Mouse (Mus musculus) G1E (cell line): ENCODE measurements around the gene Snx7. TPM values are rescaled to one million over a fixed set of nuclear protein-coding genes. Genes with fewer than 3 reads are reported as not detected.

Source experiments
- ATAC-seq: 2 replicates; pipeline ENCODE4 v1.8.0; 2016; ENCODE audit warnings: mild to moderate bottlenecking; ENCODE audit not compliant: insufficient number of reproducible peaks, poor library complexity, low FRiP score, severe bottlenecking; ENCODE audit errors: extremely low read depth
- DNase-seq: peaks from one replicate; pipeline ENCODE4 v3.0.0; 2012; ENCODE audit warnings: low spot score
- H3K27me3 ChIP-seq: 2 replicates; pipeline ENCODE4 v1.6.1; 2012; ENCODE audit warnings: mild to moderate bottlenecking, low read length, inconsistent platforms; ENCODE audit not compliant: insufficient read depth
- H3K36me3 ChIP-seq: replicated peaks from 2 replicates; pipeline ENCODE3; 2012; ENCODE audit warnings: mild to moderate bottlenecking, inconsistent platforms
- H3K4me1 ChIP-seq: 2 replicates; pipeline ENCODE4 v1.6.1; 2012; ENCODE audit warnings: low read depth, low read length, inconsistent platforms, mixed read lengths; ENCODE audit not compliant: insufficient read depth
- H3K4me3 ChIP-seq: 2 replicates; pipeline ENCODE4 v1.5.1; 2012; ENCODE audit warnings: low read depth, mild to moderate bottlenecking, inconsistent platforms, low read length, moderate library complexity, mixed read lengths
- H3K9me3 ChIP-seq: replicated peaks from 2 replicates; pipeline ENCODE4 v1.6.1; 2012; ENCODE audit warnings: inconsistent platforms
- CTCF ChIP-seq: IDR thresholded peaks from 2 replicates; pipeline ENCODE4 v1.5.1; 2012; ENCODE audit warnings: low read depth, low read length, inconsistent platforms, mixed read lengths
- GATA1 ChIP-seq: IDR thresholded peaks from 2 replicates; pipeline ENCODE4 v1.6.1; 2012; ENCODE audit warnings: borderline replicate concordance, low read length, inconsistent platforms, mixed read lengths
- GATA2 ChIP-seq: IDR thresholded peaks from 2 replicates; pipeline ENCODE4 v1.6.1; 2012; ENCODE audit warnings: low read depth, low read length, inconsistent platforms, borderline replicate concordance
- POLR2AphosphoS5 ChIP-seq: IDR thresholded peaks from 2 replicates; pipeline ENCODE4 v1.6.1; 2012; ENCODE audit warnings: low read depth, low read length, inconsistent platforms; ENCODE audit not compliant: insufficient replicate concordance
- TAL1 ChIP-seq: conservative IDR thresholded peaks from 2 replicates; pipeline ENCODE4 v1.6.1; 2012; ENCODE audit warnings: low read depth, low read length, inconsistent platforms, mixed read lengths
- polyA plus RNA-seq: library from polyadenylated mRNA; stranded (reverse); fragments of >175 nt; gene quantifications from 2 replicates; pipeline ENCODE4 v1.2.3, GENCODE M21; 2012
- total RNA-seq, 2 experiments: library from RNA; stranded (forward) in 1 of 2; stranded (reverse) in 1 of 2; fragments of 200-1000 nt in 1 of 2; fragments of >200 nt in 1 of 2; fragmentation: Nextera tagmentation in 1 of 2; gene quantifications; 2 replicates each; pipeline ENCODE4 v1.2.3; 2014 to 2017

Snx7 gene
- total and polyA plus RNA-seq, 3 experiments, result 0.11 TPM; not detected in 2

DNA sequence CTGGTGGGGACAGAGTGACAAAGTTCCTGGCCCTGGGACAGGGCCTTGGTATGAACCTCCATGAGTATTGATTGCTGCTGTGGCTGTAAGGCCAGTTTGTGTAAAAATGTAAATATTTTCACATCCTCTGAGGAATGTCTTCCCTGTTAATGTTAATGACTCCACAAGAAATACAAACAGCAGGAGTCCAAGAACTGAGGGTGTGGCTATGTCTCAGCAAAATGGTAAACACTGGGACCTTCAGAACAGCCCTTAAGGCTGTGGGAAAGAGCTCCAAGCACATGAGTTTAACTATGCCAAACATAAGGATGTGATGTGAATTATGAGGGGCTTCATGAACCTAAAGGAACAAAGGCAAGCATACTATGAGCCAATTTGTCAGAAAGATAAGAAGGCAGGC is 74.2 kb downstream of the Snx7 start:
- no peaks in the 10 kb centered on the region for H3K4me1 ChIP-seq
- ATAC-seq (no peak), DNase-seq (no peak)
- H3K36me3 ChIP-seq, result no peaks in the 10 kb centered on the region
- no peak overlapping the region for H3K4me3 ChIP-seq
- H3K9me3 ChIP-seq, result peaks cover 7% of the 10 kb centered on the region; the same call in 1 of the 2 replicates
- H3K27me3 ChIP-seq, result no peaks in the 10 kb centered on the region
- no peak for TF ChIP-seq POLR2AphosphoS5
- no peak for TF ChIP-seq GATA2
- TF ChIP-seq GATA1, result no peak
- no peak for TF ChIP-seq CTCF
- TF ChIP-seq TAL1, result no peak

DNA sequence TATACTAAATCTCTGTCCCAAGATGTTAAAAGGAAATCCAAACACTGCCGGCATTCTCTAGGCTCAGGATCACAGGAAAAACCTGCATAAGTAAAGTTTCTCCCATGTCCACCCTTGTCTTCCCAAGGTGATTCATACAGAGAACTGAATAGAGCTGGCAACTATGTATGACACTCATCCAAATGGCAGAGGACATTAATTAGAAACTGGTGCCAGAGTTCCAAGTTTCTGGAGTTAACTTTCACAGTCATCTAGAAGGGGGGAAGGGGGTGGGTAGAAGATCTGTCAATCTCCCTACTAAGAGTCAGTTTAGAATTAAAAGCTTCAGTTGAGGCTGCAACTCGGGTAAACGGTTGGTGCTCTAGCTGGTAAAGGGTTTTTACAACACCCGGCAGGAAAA is 76.8 kb downstream of the Snx7 start:
- Histone ChIP-seq H3K9me3 (peaks cover 12% of the 10 kb centered on the region), H3K36me3 (no peaks in the 10 kb centered on the region), H3K4me1 (no peaks in the 10 kb centered on the region), H3K4me3 (no peak overlapping the region), H3K27me3 (no peaks in the 10 kb centered on the region)
- ATAC-seq (no peak), DNase-seq (no peak)
- no peak for TF ChIP-seq GATA1
- TF ChIP-seq POLR2AphosphoS5, result no peak
- no peak for TF ChIP-seq GATA2
- no peak for TF ChIP-seq TAL1
- TF ChIP-seq CTCF, result no peak

DNA sequence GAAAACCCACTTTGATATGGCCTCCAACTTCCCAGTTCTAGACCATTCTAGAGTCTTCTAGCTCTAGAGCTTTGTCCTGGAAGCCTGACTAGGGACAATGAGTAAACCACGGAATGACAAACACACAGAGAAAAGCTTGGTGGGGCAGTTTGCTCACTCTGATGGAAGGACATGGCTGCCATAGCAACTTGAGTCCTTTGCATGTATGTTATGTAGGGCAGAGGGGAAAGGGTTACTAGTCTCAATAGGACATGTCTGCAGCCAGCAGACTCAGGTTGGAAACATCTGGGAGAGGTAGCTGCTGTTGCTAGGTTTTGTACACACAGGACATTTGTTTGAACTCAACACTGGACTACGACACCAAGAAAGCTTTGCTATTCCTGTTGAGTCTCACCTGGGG is 77.5 kb downstream of the Snx7 start:
- no peak for TF ChIP-seq GATA1
- TF ChIP-seq GATA2, result no peak
- no peak for TF ChIP-seq POLR2AphosphoS5
- TF ChIP-seq TAL1, result no peak
- TF ChIP-seq CTCF, result no peak
- no peaks in the 10 kb centered on the region for H3K27me3 ChIP-seq
- no peaks in the 10 kb centered on the region for H3K36me3 ChIP-seq
- no peaks in the 10 kb centered on the region for H3K4me1 ChIP-seq
- H3K4me3 ChIP-seq, result no peak overlapping the region
- DNase-seq (no peak), ATAC-seq (no peak)
- H3K9me3 ChIP-seq, result peaks cover 12% of the 10 kb centered on the region

DNA sequence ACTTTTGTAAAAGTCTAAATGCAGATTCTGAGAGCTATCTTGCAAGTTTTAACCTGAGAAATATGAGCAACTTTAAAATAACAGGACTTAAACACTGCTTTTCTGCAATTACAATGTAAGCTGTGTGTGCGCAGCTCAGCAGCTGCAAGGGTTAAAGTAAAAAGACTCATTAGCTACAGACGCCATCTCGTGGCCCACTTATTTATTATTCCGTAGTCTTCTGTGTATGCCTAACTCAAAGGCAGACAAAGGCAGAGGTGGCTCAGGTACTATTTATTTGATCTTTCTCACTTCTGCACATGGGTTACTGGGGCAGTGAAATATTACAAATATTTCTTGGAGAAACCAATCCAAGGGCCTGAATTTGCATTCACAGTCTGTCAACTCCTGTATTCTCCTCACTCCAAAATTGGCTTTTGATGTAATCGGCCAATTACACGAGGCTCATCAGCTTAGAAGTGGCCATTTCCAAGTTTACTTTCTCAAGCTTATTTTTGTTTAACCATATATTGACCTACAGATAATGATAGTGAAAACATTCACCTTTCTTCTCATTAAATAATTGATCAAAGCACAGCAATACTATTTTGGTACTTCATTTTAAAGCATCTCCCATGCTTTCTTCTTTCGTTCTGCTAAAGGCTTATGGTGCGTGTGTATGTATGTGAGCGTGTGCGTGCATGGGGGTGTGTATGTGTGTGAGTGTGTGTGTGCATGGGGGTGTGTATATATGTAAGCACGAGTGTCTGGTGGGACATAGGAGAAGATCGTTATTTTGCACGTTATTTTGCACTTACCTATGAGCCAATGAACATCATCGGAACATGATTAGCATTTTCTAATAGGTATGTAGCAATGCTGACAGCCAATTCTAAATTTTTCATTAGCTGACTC is 79.7 kb downstream of the Snx7 start:
- TF ChIP-seq TAL1 (no peak), GATA2 (no peak), GATA1 (no peak), CTCF (no peak), POLR2AphosphoS5 (no peak)
- Histone ChIP-seq H3K36me3 (no peaks in the 10 kb centered on the region), H3K27me3 (no peaks in the 10 kb centered on the region), H3K4me3 (no peak overlapping the region), H3K9me3 (peaks cover 12% of the 10 kb centered on the region), H3K4me1 (no peaks in the 10 kb centered on the region)
- DNase-seq (no peak), ATAC-seq (no peak)

DNA sequence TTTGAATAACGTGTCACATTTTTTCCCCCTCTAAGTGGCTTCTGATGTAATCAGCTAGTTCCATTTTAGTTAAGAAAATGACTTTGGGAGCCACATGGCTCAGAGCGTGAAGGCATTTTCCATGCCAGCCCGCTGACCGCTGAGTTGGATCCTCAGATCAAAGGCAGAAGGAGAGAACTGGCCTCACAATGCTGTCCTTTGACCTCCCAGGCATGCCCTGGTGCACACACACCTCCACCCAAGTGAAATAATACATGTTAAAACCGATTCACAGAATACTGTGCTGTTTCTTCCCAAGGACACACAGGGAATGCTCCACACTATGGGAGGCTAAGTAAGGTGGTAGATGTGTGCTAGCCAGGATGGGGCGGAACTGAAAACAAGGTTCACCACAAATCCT is 81.5 kb downstream of the Snx7 start:
- no peak for ATAC-seq
- no peaks in the 10 kb centered on the region for H3K27me3 ChIP-seq
- DNase-seq, result no peak
- H3K4me3 ChIP-seq, result no peak overlapping the region
- H3K4me1 ChIP-seq, result no peaks in the 10 kb centered on the region
- no peak for TF ChIP-seq GATA1
- TF ChIP-seq TAL1, result no peak
- no peak for TF ChIP-seq CTCF
- TF ChIP-seq POLR2AphosphoS5, result no peak
- TF ChIP-seq GATA2, result no peak
- H3K9me3 ChIP-seq, result peaks cover 9% of the 10 kb centered on the region
- no peaks in the 10 kb centered on the region for H3K36me3 ChIP-seq

DNA sequence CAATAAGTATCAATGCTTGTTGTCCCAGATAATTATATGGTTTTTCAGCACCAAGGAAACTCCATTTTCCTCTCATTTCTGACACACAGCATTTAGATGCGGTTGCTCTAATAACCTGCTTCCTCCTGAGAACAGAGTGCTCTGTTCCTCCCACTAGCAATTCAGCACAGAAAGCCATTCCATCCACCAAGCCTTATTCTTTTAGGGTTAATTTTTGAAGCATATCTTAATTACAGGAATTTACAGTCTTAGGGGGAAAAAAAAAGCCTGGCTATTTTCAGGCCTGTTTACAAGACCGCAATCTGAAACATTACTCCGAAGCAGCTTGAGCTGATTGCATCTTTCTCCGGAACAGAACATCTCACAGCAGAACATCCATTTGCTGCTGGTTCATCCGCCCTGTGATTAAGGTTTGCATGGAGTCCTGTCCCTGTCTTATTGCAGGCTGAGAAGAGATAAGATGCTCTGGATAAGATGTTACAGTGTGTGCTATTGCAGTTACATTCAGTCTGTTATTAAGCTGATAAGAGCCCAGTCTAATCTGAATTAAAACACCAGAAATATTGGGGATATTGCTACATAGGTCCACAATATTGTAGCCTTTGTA is 116.5 kb downstream of the Snx7 start:
- Histone ChIP-seq H3K9me3 (peaks cover 5% of the 10 kb centered on the region), H3K4me1 (no peaks in the 10 kb centered on the region), H3K27me3 (no peaks in the 10 kb centered on the region), H3K4me3 (no peak overlapping the region), H3K36me3 (no peaks in the 10 kb centered on the region)
- ATAC-seq, result no peak
- DNase-seq, result no peak
- TF ChIP-seq TAL1 (no peak), CTCF (no peak), POLR2AphosphoS5 (no peak), GATA2 (no peak), GATA1 (no peak)
